Mouse (Mus musculus) liver, adult (tissue): ENCODE results near the gene Apon.

Experiments
- GATA4 ChIP-seq: IDR thresholded peaks from 2 replicates; pipeline ENCODE4 v1.6.1; 2014; ENCODE audit warnings: mild to moderate bottlenecking, low read length; ENCODE audit not compliant: insufficient replicate concordance

Apon gene

DNA sequence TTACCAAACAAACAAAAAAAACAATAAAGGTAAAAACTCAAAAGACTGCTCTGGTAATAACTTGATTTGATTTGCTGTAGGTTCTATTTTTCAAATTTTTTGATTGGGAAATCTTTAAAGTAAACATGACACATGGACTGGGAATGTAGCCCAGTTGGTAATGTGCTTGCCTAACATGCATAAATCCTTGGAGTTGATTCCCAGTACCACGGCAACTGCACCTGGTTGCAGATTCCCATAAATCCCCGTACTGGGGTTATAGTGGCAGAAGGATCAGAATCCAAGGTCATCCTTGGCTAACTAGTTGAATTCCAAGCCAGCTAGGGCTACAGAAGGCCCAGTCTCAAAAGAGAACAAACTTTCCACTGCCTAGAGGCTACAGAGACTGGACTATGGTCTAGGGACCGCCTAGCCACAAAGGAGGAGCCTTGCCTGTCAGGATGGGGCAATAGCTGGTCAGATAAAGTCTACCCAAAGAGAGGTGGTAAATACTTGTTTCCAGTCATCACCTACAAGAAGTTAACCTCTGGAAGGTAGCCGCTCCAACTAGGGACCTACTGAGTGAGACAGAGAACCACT lies at the start of gene Apon:
Gene Apon, plus strand, starts transcription at position 420 of the 579 bp plus-strand sequence.
- no peak; the same call in 1 of the 2 replicates for TF ChIP-seq GATA4

- TF ChIP-seq GATA4: no peak
These were observed 49.0 kb upstream of the Apon start for GRCm38 (mm10) chr10:128204941-128205340.

GRCm38 (mm10) chr10:128208326-128208725 lies 45.6 kb upstream of the Apon start:
- TF ChIP-seq GATA4: no peak

- no peak for TF ChIP-seq GATA4
These were observed 44.4 kb upstream of the Apon start for GRCm38 (mm10) chr10:128209311-128210009.

- no peak for TF ChIP-seq GATA4
These were observed 43.8 kb upstream of the Apon start for GRCm38 (mm10) chr10:128210131-128210530.

DNA sequence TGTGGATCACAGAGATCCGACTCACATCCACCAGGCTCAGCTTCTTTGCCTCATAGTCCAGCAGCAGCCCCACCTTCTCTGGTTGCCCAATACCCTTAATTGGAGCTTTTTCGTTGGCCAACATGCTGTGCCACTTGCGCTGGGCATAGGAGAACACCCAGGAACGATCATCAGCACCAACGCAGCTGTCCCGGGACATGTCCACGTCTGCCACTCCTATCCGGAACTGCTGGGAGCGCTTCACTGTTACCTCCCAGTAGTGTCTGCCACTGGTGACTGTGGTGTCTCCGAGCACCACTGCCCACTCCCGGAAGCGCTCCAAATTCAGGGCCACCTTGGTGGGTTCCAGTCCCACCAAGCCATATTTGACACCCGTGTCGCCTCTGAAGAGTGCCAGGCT lies 42.9 kb upstream of the Apon start:
- TF ChIP-seq GATA4: no peak

- peak; percentile 32; the same call in 1 of the 2 replicates for TF ChIP-seq GATA4
These were observed 42.3 kb upstream of the Apon start, which contains the start of gene Spryd4 for GRCm38 (mm10) chr10:128211390-128212108. TSS of gene Spryd4 (minus strand) at chr10:128211807.

DNA sequence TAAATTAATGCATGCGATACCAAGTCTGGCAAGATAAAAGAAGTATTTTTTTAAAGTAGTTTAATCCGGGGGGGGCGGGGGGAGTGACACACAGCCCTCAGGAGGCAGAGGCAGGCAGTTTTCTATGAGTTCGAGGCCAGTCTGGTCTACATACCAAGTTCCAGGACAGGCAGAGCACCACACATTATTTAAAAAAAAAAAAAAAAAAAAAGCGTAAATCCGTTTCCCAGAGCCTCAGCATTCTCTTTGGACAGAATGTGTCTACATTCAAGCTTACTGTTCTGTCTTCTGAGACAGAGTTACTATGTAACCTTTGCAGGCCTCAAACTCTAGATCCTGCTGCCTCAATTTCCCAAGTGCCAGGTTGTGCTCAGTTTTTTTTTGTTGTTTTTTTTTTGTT lies 41.7 kb upstream of the Apon start:
- TF ChIP-seq GATA4: no peak

DNA sequence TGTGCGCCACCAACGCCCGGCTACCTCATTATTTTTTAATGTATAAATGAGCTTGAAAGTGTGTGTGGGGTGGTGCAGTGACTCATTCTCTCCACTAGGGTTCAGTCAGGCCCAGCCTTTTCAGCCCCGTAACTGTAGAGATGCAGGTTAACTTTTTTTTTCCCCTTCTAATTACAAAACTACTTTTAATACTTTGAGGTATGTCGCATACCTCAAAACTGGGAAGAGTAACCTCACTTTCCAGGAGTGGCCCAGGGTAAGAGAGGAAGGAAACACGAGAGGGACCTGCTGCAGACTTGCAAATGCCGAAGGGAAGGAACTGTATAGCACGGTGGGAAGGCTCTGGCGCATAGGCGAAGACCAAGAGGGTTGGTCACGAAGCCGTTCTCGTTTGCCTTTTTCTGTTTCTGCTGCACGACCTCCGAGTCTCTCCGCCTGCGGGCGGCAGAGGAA lies 41.0 kb upstream of the Apon start:
- no peak for TF ChIP-seq GATA4

- TF ChIP-seq GATA4: no peak
These were observed 38.9 kb upstream of the Apon start for GRCm38 (mm10) chr10:128214981-128215380.

DNA sequence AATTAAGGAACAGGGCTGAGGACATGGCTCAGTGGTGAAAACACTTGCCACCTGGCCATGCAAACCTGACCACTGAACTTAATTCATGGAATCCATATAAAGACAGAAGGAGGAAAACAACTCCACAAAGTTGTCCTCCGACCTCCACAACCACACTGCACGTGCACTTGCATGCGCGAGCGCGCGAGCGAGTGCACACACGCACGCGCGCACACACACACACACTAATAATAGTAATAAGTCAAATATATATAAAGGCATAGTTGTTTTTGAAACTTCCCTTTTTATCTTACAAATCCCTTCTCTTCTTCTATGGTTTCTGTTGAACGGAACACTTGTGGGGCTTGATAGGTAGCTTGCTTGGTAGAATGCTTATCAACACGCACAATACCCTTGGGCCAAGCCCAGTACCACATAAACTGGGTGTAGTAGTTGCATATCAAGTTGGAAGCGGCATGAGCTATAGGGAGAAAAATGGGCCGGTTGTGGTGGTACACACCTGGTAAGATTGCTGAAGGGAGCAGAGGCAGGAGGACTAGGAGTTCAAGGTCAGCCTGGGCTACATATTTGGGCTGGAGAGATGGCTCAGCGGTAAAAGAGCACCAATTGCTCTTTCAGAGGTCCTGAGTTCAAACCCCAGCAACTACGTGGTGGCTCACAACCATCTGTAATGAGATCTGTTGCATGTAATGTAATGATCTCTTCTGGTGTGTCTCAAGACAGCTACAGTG lies 35.3 kb upstream of the Apon start:
- no peak for TF ChIP-seq GATA4

DNA sequence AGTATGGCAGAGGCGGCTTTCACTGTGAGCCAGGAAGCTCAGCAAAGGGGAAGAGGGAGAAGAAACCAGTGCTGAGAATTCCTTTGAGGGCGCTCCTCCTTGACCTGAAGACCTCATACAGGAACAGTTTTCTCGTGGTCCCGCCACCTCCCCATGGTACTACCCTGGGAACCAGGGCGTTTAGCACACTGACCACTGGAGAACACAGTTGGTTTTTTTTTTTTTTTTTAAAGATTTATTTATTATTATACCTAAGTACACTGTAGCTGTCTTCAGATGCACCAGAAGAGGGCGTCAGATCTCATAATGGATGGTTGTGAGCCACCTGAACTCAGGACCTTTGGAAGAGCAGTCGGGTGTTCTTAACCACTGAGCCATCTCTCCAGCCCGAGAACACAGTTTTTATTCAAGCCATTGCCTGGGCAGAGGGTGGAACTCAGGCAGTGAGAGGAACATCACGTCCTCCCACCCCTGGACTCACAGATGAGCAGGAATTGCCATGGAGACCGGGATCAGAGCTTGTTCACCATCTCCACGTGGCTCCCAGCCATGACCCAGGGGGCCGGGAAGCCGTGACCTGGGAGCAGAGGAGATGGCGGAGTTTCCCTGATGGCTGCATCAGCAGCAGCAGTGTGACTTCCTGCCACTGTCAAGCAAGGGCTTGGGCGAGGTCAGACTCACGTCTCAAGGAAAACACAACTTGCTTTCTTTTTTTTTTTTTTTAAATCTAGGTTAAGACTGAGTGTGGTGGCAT lies 32.2 kb upstream of the Apon start:
- TF ChIP-seq GATA4: no peak; the same call in 1 of the 2 replicates

DNA sequence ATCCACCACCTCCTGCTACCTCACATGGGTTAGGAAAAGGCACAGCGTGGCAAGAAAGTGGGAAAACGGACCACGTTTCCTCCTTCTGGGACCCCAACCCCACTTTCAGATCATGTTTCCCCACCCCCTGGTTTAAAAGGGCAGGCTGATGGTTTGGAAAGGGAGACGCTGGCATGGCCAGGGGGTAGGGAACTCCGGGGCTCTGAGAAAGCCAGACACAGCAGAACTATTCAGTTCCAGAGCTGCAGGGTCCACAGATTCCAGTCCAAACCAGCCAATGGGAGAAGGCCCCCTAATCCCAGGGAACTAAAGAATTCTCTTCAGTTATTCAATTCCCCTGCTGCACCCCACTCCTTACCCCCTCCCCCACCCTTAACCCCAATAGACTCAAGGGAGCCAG lies 28.8 kb upstream of the Apon start:
- TF ChIP-seq GATA4: no peak

GRCm38 (mm10) chr10:128225538-128225937 lies 28.4 kb upstream of the Apon start, which contains the start of gene Mip:
TSS of gene Mip (plus strand) at chr10:128225838.
- TF ChIP-seq GATA4: no peak

DNA sequence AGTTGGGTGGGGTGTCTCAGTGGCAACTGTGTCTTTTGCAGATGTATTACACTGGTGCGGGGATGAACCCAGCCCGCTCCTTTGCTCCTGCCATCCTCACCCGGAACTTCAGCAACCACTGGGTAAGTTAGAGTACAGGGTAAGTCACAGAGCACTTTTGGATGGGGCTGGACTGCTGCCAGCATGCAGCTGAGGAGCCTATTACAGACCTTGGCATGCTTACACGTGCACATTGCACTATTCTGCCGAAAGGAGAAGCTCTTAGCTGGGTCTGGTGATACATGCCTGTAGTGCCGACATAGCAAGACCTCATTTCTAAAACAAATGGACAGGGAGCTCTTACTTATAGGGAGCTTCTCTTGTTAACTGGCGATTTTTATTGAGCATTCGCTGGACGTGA lies 26.3 kb upstream of the Apon start:
- no peak for TF ChIP-seq GATA4

- TF ChIP-seq GATA4: no peak
These were observed 25.9 kb upstream of the Apon start for GRCm38 (mm10) chr10:128228009-128228408.
